Mouse (Mus musculus): ENCODE measurements at regions not wholly inside any gene's neighbourhood (a gene's known extent, or its start where the extent isn't known, plus 50 kb on each side); places are given as distances from the start of the nearest gene placed in this dataset.
A peak's percentile ranks its signal among the peaks of the same experiment; 100 is the strongest.

GRCm38 (mm10) chr15:59828421-59828820, 188.0 kb downstream of the 4933412E24Rik start:
- Histone ChIP-seq H3K36me3 (ENCODE audit: insufficient read depth, low read length) (no peaks in the 10 kb centered on the region), H3K4me3 (replicated peaks; ENCODE audit: low read depth, low read length) (no peak overlapping the region), H3K4me1 (replicated peaks; ENCODE audit: insufficient read depth, low read length) (peaks cover 16% of the 10 kb centered on the region), H3K9me3 (replicated peaks; ENCODE audit: low read length) (no peaks in the 10 kb centered on the region), H3K27me3 (ENCODE audit: insufficient read depth, low read length) (no peaks in the 10 kb centered on the region), H3K4me2 (ENCODE audit: low read length) (peak overlapping the region; percentile 18; the same call in 1 of the 2 replicates), H3K9ac (ENCODE audit: low read depth, low read length) (no peak overlapping the region), H3K27ac (no peak overlapping the region)
- WGBS = 14% methylated on average over 5 of the region's 5 CpGs
- DNase-seq (ENCODE audit: low spot score) (peak; percentile 95), ATAC-seq (replicated peaks; ENCODE audit: low FRiP score, low read depth) (peak; percentile 53)
- peak; percentile 92 for TF ChIP-seq CTCF (IDR thresholded peaks at IDR 0.05; ENCODE audit: low read depth)

GRCm38 (mm10) chr15:59826164-59826950, 190.1 kb downstream of the 4933412E24Rik start:
- ATAC-seq (replicated peaks; ENCODE audit: low FRiP score, low read depth) (peak; percentile 79), DNase-seq (ENCODE audit: low spot score) (peak; percentile 91)
- 12% methylated on average over 14 of the region's 14 CpGs for WGBS
- no peak overlapping the region for H3K4me3 ChIP-seq (replicated peaks; ENCODE audit: low read depth, low read length)
- H3K27me3 ChIP-seq (ENCODE audit: insufficient read depth, low read length) = no peaks in the 10 kb centered on the region
- H3K36me3 ChIP-seq (ENCODE audit: insufficient read depth, low read length) = no peaks in the 10 kb centered on the region
- H3K9ac ChIP-seq (ENCODE audit: low read depth, low read length) = no peak overlapping the region
- H3K4me2 ChIP-seq (ENCODE audit: low read length) = no peak overlapping the region
- peak overlapping the region; percentile 32 for H3K27ac ChIP-seq
- peaks cover 16% of the 10 kb centered on the region for H3K4me1 ChIP-seq (replicated peaks; ENCODE audit: insufficient read depth, low read length)
- H3K9me3 ChIP-seq (replicated peaks; ENCODE audit: low read length) = no peaks in the 10 kb centered on the region
- no peak for TF ChIP-seq CTCF (IDR thresholded peaks at IDR 0.05; ENCODE audit: low read depth)

- TF ChIP-seq CTCF (IDR thresholded peaks at IDR 0.05; ENCODE audit: low read depth) = no peak
- Histone ChIP-seq H3K4me2 (ENCODE audit: low read length) (no peak overlapping the region), H3K36me3 (ENCODE audit: insufficient read depth, low read length) (no peaks in the 10 kb centered on the region), H3K27me3 (ENCODE audit: insufficient read depth, low read length) (no peaks in the 10 kb centered on the region), H3K27ac (no peak overlapping the region), H3K4me3 (replicated peaks; ENCODE audit: low read depth, low read length) (no peak overlapping the region), H3K4me1 (replicated peaks; ENCODE audit: insufficient read depth, low read length) (peaks cover 16% of the 10 kb centered on the region), H3K9me3 (replicated peaks; ENCODE audit: low read length) (no peaks in the 10 kb centered on the region), H3K9ac (ENCODE audit: low read depth, low read length) (no peak overlapping the region)
- DNase-seq (ENCODE audit: low spot score) (no peak), ATAC-seq (replicated peaks; ENCODE audit: low FRiP score, low read depth) (no peak)
- WGBS = 45% methylated on average over 2 of the region's 2 CpGs
Measured at GRCm38 (mm10) chr15:59823921-59824320, 192.5 kb downstream of the 4933412E24Rik start.

GRCm38 (mm10) chr15:59822995-59823681, 193.3 kb downstream of the 4933412E24Rik start:
- H3K9ac ChIP-seq (ENCODE audit: low read depth, low read length) = no peak overlapping the region
- WGBS = 43% methylated on average over 3 of the region's 3 CpGs
- peak; percentile 68 for DNase-seq (ENCODE audit: low spot score)
- no peaks in the 10 kb centered on the region for H3K27me3 ChIP-seq (ENCODE audit: insufficient read depth, low read length)
- H3K9me3 ChIP-seq (replicated peaks; ENCODE audit: low read length) = no peaks in the 10 kb centered on the region
- TF ChIP-seq CTCF (IDR thresholded peaks at IDR 0.05; ENCODE audit: low read depth) = no peak; the same call in 1 of the 2 replicates
- H3K4me2 ChIP-seq (ENCODE audit: low read length) = no peak overlapping the region
- peaks cover 14% of the 10 kb centered on the region for H3K4me1 ChIP-seq (replicated peaks; ENCODE audit: insufficient read depth, low read length)
- peak; percentile 64 for ATAC-seq (replicated peaks; ENCODE audit: low FRiP score, low read depth)
- peak overlapping the region; percentile 64 for H3K27ac ChIP-seq
- H3K4me3 ChIP-seq (replicated peaks; ENCODE audit: low read depth, low read length) = no peak overlapping the region
- H3K36me3 ChIP-seq (ENCODE audit: insufficient read depth, low read length) = no peaks in the 10 kb centered on the region

GRCm38 (mm10) chr15:59820317-59820716, 196.1 kb downstream of the 4933412E24Rik start:
- Histone ChIP-seq H3K4me1 (replicated peaks; ENCODE audit: insufficient read depth, low read length) (no peaks in the 10 kb centered on the region; the same call in 1 of the 2 replicates), H3K27me3 (ENCODE audit: insufficient read depth, low read length) (no peaks in the 10 kb centered on the region), H3K9ac (ENCODE audit: low read depth, low read length) (no peak overlapping the region), H3K9me3 (replicated peaks; ENCODE audit: low read length) (no peaks in the 10 kb centered on the region), H3K36me3 (ENCODE audit: insufficient read depth, low read length) (no peaks in the 10 kb centered on the region), H3K4me2 (ENCODE audit: low read length) (no peak overlapping the region), H3K4me3 (replicated peaks; ENCODE audit: low read depth, low read length) (no peak overlapping the region), H3K27ac (no peak overlapping the region)
- no peak for ATAC-seq (replicated peaks; ENCODE audit: low FRiP score, low read depth)
- no peak for TF ChIP-seq CTCF (IDR thresholded peaks at IDR 0.05; ENCODE audit: low read depth)
- DNase-seq (ENCODE audit: low spot score) = no peak
- WGBS = 82% methylated on average over 10 of the region's 10 CpGs

- no peaks in the 10 kb centered on the region for H3K4me1 ChIP-seq (replicated peaks; ENCODE audit: insufficient read depth, low read length)
- no peak overlapping the region for H3K4me2 ChIP-seq (ENCODE audit: low read length)
- no peak for TF ChIP-seq CTCF (IDR thresholded peaks at IDR 0.05; ENCODE audit: low read depth)
- no peak overlapping the region for H3K4me3 ChIP-seq (replicated peaks; ENCODE audit: low read depth, low read length)
- no peak overlapping the region for H3K9ac ChIP-seq (ENCODE audit: low read depth, low read length)
- DNase-seq (ENCODE audit: low spot score) (no peak), ATAC-seq (replicated peaks; ENCODE audit: low FRiP score, low read depth) (no peak)
- H3K36me3 ChIP-seq (ENCODE audit: insufficient read depth, low read length) = no peaks in the 10 kb centered on the region
- 86% methylated on average over 8 of the region's 8 CpGs for WGBS
- no peaks in the 10 kb centered on the region for H3K27me3 ChIP-seq (ENCODE audit: insufficient read depth, low read length)
- no peaks in the 10 kb centered on the region for H3K9me3 ChIP-seq (replicated peaks; ENCODE audit: low read length)
- no peak overlapping the region for H3K27ac ChIP-seq
Measured at GRCm38 (mm10) chr15:59816031-59816430, 200.4 kb downstream of the 4933412E24Rik start.
